Mouse (Mus musculus) liver, postnatal 0 days (tissue): ENCODE measurements around the gene Aurkb.

Experiments used
- CTCF ChIP-seq: sonication (generic); IDR thresholded peaks from 2 replicates; pipeline ENCODE4 v1.5.1; 2016; ENCODE audit warnings: antibody characterized with exemption, low read depth
- EP300 ChIP-seq: IDR thresholded peaks from 2 replicates; pipeline ENCODE4 v1.6.1; 2016; ENCODE audit warnings: antibody characterized with exemption, low read depth, mild to moderate bottlenecking

GRCm38 (mm10) chr11:69028805-69029204, 16.6 kb upstream of the Aurkb start:
- TF ChIP-seq CTCF (peak; percentile 62), EP300 (no peak)
